Mouse (Mus musculus): Measurements from ENCODE around the gene Ephx1. TPM values are rescaled to one million over a fixed set of nuclear protein-coding genes. Genes with fewer than 3 reads are reported as not detected.
A peak's percentile ranks its signal among the peaks of the same experiment; 100 is the strongest.
"Not testable (repeated sequence)": the region's sequence is repeated elsewhere in the genome, so short reads cannot be mapped to it uniquely, and the experiment has no call there.

Gene Ephx1
- total RNA-seq (2017) = 50.7 and 59.5 TPM in 2 replicates

GRCm38 (mm10) chr1:181020756-181021487, at the start of gene Ephx1:
Gene Ephx1 (minus strand): TSS chr1:181020904.
- ATAC-seq (ENCODE audit: extremely low read depth, insufficient number of reproducible peaks, low FRiP score, poor library complexity, severe bottlenecking) = no peak

DNA sequence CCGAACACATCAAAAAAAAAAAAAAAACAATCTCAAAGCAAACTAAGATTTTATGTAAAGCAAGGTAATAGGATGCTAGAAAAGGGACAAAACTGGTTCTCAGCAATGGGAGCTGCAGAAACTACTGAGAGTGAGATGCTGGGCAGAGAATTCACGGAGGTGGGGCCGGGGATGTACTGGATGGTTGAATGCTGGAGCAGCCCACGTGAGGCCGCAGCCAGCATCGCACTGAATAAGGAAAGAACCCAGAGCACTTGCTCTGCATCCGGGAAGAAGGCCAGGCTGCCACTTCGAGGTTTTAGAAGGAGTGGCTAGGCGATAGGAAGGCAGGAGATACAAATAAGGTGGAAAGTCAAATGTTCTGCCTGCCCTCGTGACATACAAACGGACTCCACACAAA, 49.0 kb upstream of the Ephx1 start:
- no peak for ATAC-seq (ENCODE audit: extremely low read depth, insufficient number of reproducible peaks, low FRiP score, poor library complexity, severe bottlenecking)

- no peak for ATAC-seq (ENCODE audit: extremely low read depth, insufficient number of reproducible peaks, low FRiP score, poor library complexity, severe bottlenecking)
Observed at GRCm38 (mm10) chr1:181068344-181068743, 47.6 kb upstream of the Ephx1 start.

GRCm38 (mm10) chr1:181064648-181065047, 43.9 kb upstream of the Ephx1 start:
- no peak for ATAC-seq (ENCODE audit: extremely low read depth, insufficient number of reproducible peaks, low FRiP score, poor library complexity, severe bottlenecking)

DNA sequence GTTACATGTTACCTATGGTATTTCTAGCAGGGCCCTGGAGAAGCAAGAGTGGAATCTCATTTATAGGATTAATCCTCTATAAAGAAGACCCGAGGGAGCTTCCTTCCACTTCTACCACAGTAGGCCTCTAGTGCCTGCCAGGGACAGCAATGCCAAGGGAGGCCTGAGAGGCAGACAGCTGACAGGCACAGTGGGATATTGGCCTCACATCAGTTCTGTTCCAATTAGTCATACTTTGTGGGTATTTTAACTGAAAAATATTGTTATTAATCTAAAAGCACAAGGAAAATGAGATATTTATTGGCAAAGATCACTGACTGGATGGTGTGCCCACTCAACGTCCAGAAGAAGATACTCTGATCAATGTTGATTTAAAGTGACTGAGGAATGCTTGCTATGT, 43.3 kb upstream of the Ephx1 start:
- no peak for ATAC-seq (ENCODE audit: extremely low read depth, insufficient number of reproducible peaks, low FRiP score, poor library complexity, severe bottlenecking)

DNA sequence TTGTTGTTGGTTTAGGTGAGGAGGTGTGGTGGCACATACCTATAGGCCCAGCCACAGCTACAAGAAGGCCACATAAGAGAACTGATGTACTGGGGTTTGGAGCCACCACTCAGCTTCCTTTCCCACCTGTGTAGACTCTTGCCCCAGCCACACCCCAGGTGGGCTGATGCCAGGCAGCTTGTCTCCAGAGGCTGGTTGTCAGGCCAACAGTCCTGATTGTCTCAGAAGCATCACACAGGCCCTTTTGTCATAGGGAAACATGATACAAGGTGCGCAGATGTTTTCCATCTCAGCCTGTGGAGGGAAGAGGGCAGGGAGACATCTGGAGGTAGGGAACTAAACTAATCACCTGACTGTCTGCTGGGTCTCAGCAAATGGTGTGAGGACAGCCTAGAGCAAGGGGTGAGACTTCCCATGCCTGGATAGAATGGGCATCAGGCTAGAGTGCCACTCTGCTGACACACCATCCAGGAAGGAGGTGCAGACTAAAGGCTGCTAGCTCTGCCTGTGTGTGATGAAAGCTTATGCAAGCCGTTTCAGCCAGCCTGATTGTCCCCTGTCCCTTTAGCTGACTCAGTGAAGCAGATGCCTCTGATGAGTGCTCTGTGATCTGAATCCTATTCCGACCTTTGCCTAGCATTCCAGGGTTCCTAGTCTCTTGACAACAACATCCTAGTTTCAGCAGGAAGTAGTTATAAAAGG, 41.2 kb upstream of the Ephx1 start:
- ATAC-seq (ENCODE audit: extremely low read depth, insufficient number of reproducible peaks, low FRiP score, poor library complexity, severe bottlenecking) = no peak

GRCm38 (mm10) chr1:181052898-181053297, 32.2 kb upstream of the Ephx1 start:
- no peak for ATAC-seq (ENCODE audit: extremely low read depth, insufficient number of reproducible peaks, low FRiP score, poor library complexity, severe bottlenecking)

DNA sequence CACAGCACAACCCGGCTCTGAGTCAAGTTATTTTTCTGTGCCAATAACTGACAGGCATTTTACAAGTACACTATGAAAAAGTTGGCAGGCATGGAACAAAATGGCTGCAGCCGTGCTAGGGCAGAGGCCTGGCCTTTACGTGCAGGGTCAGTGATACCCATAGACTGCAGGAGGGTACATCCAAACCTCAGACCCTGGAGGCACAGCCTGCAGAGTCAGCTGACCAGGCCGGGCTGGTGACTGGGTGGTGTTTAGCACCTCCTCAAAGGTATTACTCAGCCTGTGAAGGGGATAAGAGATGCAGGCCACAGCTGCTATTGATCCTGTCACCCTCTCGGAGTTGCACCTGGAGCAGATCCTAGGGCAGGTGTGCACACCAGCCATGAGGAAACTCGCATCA, 30.2 kb upstream of the Ephx1 start, which contains the start of gene 9130409I23Rik:
Gene 9130409I23Rik, plus strand, starts transcription at position 301 of the 400 bp plus-strand sequence.
- ATAC-seq (ENCODE audit: extremely low read depth, insufficient number of reproducible peaks, low FRiP score, poor library complexity, severe bottlenecking) = no peak

DNA sequence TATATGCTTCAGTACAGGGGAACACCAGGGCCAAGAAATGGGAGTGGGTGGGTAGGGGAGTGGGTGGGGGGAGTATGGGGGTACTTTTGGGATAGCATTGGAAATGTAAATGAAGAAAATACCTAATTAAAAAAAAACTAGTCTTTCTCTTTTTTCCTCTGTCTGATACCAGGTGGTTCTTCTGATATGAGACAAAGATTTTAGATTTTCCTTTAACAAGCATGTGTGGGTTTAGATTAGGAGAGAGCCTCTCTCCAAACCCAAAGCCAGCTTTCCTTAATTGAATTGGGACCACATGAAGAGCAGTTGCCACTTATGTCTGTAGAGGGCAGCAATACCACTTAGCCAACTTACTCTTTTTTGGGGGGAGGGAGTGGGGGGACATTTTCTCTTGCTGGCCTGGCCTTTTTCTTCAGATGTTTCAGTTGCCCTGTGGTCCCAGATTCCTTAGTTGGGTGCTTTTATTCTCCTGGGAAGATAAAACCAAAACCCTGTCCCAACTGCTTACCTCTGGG, 28.7 kb upstream of the Ephx1 start:
- ATAC-seq (ENCODE audit: extremely low read depth, insufficient number of reproducible peaks, low FRiP score, poor library complexity, severe bottlenecking) = no peak

- no peak for ATAC-seq (ENCODE audit: extremely low read depth, insufficient number of reproducible peaks, low FRiP score, poor library complexity, severe bottlenecking)
Observed at GRCm38 (mm10) chr1:181047520-181047919, 26.8 kb upstream of the Ephx1 start.

DNA sequence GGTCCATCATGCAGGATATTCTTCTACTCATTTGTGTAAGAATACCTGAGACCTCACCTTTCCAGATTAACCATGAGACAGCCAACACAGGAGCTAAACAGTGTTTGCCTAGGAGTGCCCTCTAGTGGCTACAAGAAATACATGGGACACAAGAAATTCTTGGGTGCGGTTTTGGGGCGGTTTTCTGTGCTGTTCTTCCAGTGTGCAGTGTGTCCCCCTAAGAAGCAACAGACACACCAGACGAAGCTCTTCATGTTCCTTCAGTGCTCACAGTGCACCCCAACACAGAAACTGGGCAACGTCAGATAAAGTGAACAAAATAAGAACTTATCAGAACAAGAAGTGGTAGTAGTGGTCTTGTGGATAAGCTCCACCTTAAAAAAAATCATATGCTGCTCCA, 18.9 kb upstream of the Ephx1 start:
- ATAC-seq (ENCODE audit: extremely low read depth, insufficient number of reproducible peaks, low FRiP score, poor library complexity, severe bottlenecking) = peak; percentile 58; the same call in 1 of the 2 replicates

DNA sequence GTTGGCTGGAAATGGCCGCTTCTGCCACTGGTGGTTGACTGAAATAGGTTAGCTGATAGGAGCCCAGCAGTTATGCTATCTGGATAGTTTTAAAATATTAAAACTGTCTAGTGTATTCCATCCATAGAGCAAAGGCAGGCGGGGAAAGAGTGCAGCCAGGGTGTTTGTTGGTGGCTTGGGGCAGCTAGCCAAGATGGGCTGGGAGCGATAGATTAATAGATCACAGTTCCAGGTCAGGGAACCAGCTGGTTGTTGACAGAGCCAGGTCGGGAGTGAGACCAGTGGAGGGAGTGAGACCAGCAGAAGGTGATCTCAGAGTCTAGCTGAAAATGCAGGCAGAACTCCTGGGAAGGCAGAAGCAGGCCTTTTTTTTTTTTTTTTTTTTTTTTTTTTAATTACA, 16.9 kb upstream of the Ephx1 start:
- ATAC-seq (ENCODE audit: extremely low read depth, insufficient number of reproducible peaks, low FRiP score, poor library complexity, severe bottlenecking) = no peak

GRCm38 (mm10) chr1:181035015-181035778, 14.5 kb upstream of the Ephx1 start:
- not testable (repeated sequence) for ATAC-seq (ENCODE audit: extremely low read depth, insufficient number of reproducible peaks, low FRiP score, poor library complexity, severe bottlenecking)

DNA sequence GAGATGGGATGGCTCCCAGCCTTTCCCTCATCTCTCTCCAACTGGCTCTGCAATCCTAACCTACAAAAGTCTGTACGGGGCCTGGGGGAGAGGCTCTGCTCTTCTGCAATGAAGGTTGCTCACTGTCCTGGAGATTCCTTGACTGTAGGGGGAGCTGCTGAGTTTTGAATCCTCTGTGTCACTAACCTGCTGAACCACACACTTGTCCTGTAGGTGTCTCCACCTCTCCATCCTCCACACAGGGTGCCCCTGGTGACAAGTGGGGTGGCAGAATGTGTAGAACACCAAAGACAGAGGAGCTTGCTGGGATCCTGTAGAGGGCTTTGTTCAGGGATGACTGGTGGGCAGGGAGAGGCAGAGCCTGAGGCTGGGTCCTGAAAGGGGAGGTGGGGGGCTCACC, 1.6 kb upstream of the Ephx1 start:
- ATAC-seq (ENCODE audit: extremely low read depth, insufficient number of reproducible peaks, low FRiP score, poor library complexity, severe bottlenecking) = peak; percentile 90

- no peak for ATAC-seq (ENCODE audit: extremely low read depth, insufficient number of reproducible peaks, low FRiP score, poor library complexity, severe bottlenecking)
Observed at GRCm38 (mm10) chr1:181021488-181021865, 773 bp upstream of the Ephx1 start.

DNA sequence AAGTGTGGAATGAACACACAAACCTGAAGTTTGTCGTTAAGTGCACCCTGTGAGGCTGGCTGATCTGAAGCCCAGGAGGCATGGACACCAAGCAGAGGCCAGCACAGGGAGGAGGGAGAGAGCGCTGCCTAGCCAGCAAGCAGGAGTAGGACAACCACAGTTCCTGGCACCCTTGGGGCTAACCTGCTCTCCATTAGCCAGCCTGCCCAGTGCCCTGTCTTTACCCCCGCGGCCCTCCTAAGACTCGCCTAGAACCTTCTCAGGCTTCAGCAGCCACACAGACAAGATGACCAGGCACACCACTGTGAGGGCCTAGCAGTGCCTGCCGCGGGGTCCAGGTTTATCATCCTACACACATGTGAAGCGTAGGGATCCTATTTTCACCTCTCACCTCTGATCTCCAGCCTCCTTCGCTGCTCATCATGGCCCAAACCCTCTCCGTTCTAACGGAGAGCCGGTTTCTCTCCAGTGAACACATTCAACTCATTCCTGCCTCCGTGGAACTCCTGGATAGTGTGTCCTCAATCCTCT, 2.7 kb downstream of the Ephx1 start:
- ATAC-seq (ENCODE audit: extremely low read depth, insufficient number of reproducible peaks, low FRiP score, poor library complexity, severe bottlenecking) = no peak

DNA sequence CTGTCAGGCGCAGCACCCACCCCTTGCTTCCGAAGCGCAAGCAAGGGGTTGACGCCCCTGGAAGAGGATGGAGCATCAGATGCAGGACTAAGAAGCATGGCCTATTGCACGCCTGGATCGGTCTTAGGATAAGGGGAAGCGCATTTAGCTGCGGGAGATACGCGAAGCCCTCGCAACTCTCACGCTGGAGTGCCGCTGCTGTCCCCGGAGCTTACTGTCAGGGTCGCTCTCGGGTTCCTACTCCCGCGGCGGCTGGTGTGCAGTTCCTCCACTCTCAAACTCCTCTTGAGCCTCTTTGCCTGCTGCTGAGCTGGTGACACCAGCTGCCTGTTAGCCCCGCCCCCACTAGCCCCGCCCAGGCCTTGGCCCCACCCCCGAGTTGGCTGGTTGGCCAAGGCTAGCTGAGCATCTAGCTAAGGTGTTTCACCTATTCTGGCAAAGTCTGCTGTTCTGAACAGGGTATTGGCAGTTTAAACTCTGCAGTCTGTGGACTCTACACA, 3.4 kb downstream of the Ephx1 start:
- ATAC-seq (ENCODE audit: extremely low read depth, insufficient number of reproducible peaks, low FRiP score, poor library complexity, severe bottlenecking) = peak; percentile 49

- peak; percentile 63; the same call in 1 of the 2 replicates for ATAC-seq (ENCODE audit: extremely low read depth, insufficient number of reproducible peaks, low FRiP score, poor library complexity, severe bottlenecking)
Observed at GRCm38 (mm10) chr1:181016532-181017131, 4.1 kb downstream of the Ephx1 start.

DNA sequence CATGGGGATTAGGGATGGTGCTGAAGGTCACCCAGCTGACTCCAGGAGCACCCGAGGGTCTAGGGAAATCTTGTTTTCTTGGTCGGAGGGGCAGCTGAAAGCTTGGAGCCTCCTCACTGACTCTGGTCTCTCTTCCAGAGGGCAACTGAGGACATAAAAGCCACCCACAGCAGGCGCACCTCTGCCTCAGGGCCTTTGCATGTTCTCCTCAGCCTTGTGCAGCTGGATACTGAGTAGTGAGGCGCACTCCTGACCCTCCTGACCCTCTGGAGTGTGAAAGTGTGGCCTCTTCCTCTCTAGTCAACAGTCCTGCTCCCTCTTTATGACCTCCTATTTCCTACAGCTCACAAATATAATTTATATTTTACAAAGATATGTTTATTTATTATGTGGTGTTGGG, 4.7 kb downstream of the Ephx1 start:
- no peak for ATAC-seq (ENCODE audit: extremely low read depth, insufficient number of reproducible peaks, low FRiP score, poor library complexity, severe bottlenecking)
